Mouse (Mus musculus): ENCODE measurements around the gene Msh3. TPM values are rescaled to one million over a fixed set of nuclear protein-coding genes. Genes with fewer than 3 reads are reported as not detected.
A peak's percentile ranks its signal among the peaks of the same experiment; 100 is the strongest.
"Not testable (repeated sequence)": the region's sequence is repeated elsewhere in the genome, so short reads cannot be mapped to it uniquely, and the experiment has no call there.

The Msh3 gene
- polyA plus RNA-seq, 1 experiment from 2014 or later, result 24.8 TPM

DNA sequence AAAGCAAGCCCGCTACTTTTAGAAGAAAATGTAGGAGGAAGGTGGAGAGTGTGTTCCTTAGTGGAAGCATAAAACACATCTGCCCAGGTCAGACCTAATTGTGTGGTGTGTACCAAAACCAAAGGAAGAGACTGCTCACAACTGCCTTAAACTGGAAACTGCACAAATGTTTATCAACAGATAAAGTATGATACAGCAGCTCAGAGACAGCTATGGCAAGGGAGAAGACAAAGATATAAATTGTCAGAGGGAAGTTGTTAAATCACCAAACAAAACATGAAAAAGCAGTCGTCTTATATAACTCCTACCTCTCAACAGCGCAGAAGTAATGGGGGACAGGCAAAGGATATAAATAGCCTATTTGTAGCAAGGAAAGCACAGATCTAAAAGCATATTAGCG lies 117.8 kb downstream of the Msh3 start:
- H3K9me3 ChIP-seq, result no peaks in the 10 kb centered on the region
- 81% methylated on average over 4 of the region's 4 CpGs for WGBS
- H3K36me3 ChIP-seq, result no peaks in the 10 kb centered on the region; the same call in 1 of the 2 replicates
- ATAC-seq, result no peak
- no peak overlapping the region for H3K27ac ChIP-seq
- H3K4me3 ChIP-seq (replicated peaks), result no peak overlapping the region
- no peaks in the 10 kb centered on the region for H3K4me1 ChIP-seq (replicated peaks)
- no peak overlapping the region for H3K9ac ChIP-seq
- H3K27me3 ChIP-seq (replicated peaks), result no peaks in the 10 kb centered on the region
- H3K4me2 ChIP-seq (replicated peaks), result no peak overlapping the region

DNA sequence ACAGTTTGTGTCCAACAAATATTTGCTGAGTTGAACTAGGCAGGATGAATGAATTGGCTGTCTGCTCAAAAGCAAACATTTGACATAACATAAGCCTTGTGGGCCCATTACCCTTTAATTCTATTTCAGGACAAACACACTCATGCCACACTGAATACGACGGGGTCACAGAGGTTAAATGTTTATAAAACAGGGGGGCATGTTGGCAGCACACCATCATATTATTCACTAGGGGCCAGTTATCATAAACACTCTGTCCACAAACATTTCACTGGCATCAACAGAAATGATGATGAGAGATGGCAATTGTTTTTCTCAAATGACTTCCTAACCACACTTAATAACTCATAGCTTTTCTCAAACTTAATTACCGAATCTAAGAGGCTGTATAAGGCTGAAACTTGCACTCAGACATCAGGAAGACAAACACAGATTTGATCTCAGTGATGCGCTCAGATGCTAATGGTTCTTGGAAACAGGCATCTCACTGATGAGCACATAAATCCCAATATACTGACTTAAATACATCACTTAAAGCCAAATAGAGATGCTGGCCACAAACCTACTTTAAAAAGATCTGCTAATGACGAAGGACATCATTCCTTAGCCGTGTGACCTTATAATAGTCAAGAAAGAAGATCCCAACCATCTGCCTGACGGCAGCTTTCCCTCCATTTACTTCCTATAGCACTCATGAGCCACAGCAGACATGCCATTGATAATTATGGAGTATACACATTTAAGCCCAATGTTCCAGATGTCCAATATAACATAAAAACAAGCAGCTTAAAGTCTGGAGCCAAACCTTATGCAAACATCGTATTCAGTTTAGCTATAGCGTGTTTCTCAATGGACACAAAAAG lies 122.5 kb downstream of the Msh3 start:
- no peaks in the 10 kb centered on the region; the same call in 1 of the 2 replicates for H3K36me3 ChIP-seq
- no peaks in the 10 kb centered on the region for H3K27me3 ChIP-seq (replicated peaks)
- no peak overlapping the region for H3K4me2 ChIP-seq (replicated peaks)
- H3K4me1 ChIP-seq (replicated peaks), result no peaks in the 10 kb centered on the region
- no peak overlapping the region for H3K4me3 ChIP-seq (replicated peaks)
- WGBS, result 54% methylated on average over 9 of the region's 9 CpGs
- H3K9ac ChIP-seq, result no peak overlapping the region
- no peak overlapping the region for H3K27ac ChIP-seq
- no peaks in the 10 kb centered on the region for H3K9me3 ChIP-seq
- ATAC-seq, result 0 out of 2 replicates have a peak, but pooled peaks have one; percentile 20

DNA sequence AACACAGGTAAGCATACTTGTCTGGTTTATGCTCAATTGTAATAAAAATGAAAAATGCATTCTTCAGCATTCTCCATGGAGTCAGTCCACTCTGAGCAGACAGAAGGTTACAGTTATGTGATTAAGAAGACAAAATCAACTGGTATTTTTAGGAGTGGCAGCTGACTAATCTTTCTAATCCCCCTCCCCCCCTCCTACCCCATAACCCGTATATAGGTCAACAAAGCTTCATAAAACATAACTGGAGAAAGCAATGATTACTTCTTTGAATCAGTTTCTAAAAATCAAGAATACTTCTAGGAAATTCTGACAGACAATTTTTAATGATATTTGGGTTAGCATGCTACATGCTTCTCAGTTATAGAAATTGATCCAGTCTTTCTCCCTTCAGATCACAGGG lies 126.8 kb downstream of the Msh3 start:
- no peaks in the 10 kb centered on the region for H3K9me3 ChIP-seq
- no peak overlapping the region for H3K27ac ChIP-seq
- H3K4me1 ChIP-seq (replicated peaks), result no peaks in the 10 kb centered on the region
- H3K27me3 ChIP-seq (replicated peaks), result no peaks in the 10 kb centered on the region
- no peak overlapping the region for H3K4me2 ChIP-seq (replicated peaks)
- ATAC-seq, result no peak
- no peaks in the 10 kb centered on the region for H3K36me3 ChIP-seq
- H3K9ac ChIP-seq, result no peak overlapping the region
- WGBS, result 60% methylated on average over 1 of the region's 1 CpGs
- no peak overlapping the region for H3K4me3 ChIP-seq (replicated peaks)

DNA sequence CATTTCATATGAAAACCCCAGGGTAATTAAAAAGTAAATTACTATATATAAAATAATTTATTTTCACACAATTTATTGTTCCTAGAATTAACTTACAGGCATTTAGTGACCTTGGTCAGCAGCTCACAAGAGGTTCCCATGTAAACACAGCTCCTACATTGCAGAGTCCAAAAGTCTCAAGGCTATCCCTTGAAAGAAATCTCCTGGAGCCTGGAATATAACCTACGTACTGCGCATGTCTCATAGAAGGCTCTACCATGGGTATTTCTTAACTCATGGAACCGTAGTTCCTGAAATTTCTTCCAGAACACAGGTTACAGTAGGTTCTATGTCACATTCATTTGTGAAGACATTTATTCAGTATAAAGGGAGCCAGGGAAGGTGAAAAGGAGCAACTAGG lies 131.2 kb downstream of the Msh3 start:
- Histone ChIP-seq H3K27me3 (replicated peaks) (no peaks in the 10 kb centered on the region), H3K9ac (no peak overlapping the region), H3K4me2 (replicated peaks) (no peak overlapping the region), H3K4me3 (replicated peaks) (no peak overlapping the region), H3K27ac (0 out of 2 replicates have a peak overlapping the region, but pooled peaks have one; percentile 27), H3K4me1 (replicated peaks) (no peaks in the 10 kb centered on the region), H3K36me3 (no peaks in the 10 kb centered on the region; the same call in 1 of the 2 replicates), H3K9me3 (no peaks in the 10 kb centered on the region)
- ATAC-seq, result 0 out of 2 replicates have a peak, but pooled peaks have one; percentile 32
- whole genome bisulfite sequencing, result 86% methylated on average over 3 of the region's 3 CpGs

DNA sequence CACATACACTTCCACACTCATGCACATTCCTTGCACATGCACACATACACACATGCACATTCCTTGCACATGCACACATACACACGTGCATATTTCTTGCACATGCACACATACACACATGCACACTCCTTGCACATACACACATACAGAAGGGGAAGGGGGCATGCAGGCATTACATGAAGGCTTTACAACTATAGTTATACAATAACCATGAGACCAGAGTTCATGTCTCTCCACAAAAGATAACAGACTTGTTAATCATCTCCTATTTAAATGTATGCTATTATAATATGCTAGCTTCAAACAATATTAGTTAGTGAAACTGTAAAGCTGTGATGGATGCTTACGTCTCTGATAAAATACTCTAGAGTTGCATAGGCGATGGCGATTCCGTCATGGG lies 132.0 kb downstream of the Msh3 start:
- Histone ChIP-seq H3K4me3 (replicated peaks) (no peak overlapping the region), H3K36me3 (no peaks in the 10 kb centered on the region; the same call in 1 of the 2 replicates), H3K27ac (peak overlapping the region; percentile 33; the same call in 1 of the 2 replicates), H3K9ac (no peak overlapping the region), H3K4me1 (replicated peaks) (no peaks in the 10 kb centered on the region), H3K9me3 (no peaks in the 10 kb centered on the region), H3K4me2 (replicated peaks) (no peak overlapping the region), H3K27me3 (replicated peaks) (no peaks in the 10 kb centered on the region)
- 86% methylated on average over 5 of the region's 5 CpGs for WGBS
- ATAC-seq, result peak; percentile 75

DNA sequence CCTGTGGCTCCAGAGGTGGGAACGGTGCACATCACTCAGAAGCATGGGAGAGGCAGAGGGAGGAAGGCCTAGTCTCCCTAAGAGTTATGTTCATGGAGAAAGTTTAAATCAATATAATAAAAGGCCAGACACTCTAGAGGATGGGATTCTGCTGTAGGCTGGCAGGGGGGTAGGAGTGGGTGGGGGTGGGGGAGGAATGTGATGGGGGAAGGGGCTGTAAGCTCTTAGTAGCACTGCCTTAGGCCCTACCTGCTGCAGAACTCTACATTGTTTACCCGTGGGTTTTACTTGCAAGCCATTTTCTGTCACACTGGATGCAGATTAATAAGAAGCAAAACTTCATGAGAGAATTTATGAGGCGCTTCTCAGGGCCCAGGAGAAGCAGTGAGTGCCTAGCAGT lies 135.0 kb downstream of the Msh3 start:
- no peak overlapping the region for H3K4me2 ChIP-seq (replicated peaks)
- ATAC-seq, result no peak
- H3K9me3 ChIP-seq, result no peaks in the 10 kb centered on the region
- H3K36me3 ChIP-seq, result no peaks in the 10 kb centered on the region; the same call in 1 of the 2 replicates
- no peak overlapping the region for H3K4me3 ChIP-seq (replicated peaks)
- WGBS, result 56% methylated on average over 3 of the region's 3 CpGs
- H3K4me1 ChIP-seq (replicated peaks), result no peaks in the 10 kb centered on the region
- no peak overlapping the region for H3K9ac ChIP-seq
- no peaks in the 10 kb centered on the region for H3K27me3 ChIP-seq (replicated peaks)
- no peak overlapping the region for H3K27ac ChIP-seq

DNA sequence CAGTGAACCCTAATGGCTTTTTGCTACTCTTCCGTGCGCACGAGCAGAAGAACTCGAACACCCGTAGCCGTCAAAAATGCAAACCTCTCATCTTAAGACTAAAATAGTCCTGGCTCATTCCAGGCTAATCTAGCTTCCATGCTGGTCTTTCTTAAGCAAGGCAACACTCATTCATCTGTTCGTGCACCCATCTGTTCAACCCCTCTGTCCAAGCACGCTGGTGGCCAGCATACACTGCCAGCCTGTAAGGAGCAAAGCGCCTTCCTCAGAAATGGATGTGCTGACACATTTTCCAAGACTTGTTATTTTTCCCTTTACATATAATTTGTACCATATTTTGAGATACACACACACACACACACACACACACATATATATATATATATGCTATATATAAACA lies 137.6 kb downstream of the Msh3 start:
- no peak overlapping the region for H3K4me3 ChIP-seq (replicated peaks)
- no peaks in the 10 kb centered on the region; the same call in 1 of the 2 replicates for H3K36me3 ChIP-seq
- 96% methylated on average over 9 of the region's 9 CpGs for WGBS
- H3K27ac ChIP-seq, result no peak overlapping the region
- H3K4me1 ChIP-seq (replicated peaks), result no peaks in the 10 kb centered on the region
- no peak overlapping the region for H3K4me2 ChIP-seq (replicated peaks)
- ATAC-seq, result no peak
- no peak overlapping the region for H3K9ac ChIP-seq
- no peaks in the 10 kb centered on the region for H3K9me3 ChIP-seq
- no peaks in the 10 kb centered on the region for H3K27me3 ChIP-seq (replicated peaks)

DNA sequence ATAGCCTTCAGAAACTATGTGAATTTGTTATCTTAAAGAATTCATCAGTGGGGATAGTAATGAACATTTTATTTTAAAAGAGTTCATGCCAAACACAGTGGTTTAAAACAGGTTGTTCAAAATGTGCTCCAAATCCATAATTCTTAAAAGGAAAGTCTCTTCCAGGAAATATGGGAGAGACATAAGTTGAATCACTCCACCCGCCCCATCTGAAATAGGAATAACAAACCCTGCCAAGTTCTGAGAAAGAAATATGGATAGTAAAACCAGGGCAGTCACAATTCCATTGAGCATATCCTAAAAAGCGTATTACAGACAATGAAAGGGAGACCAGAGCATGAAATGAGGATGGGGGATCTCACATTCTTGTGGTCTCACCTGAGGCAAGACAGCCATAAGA lies 157.9 kb downstream of the Msh3 start:
- no peak overlapping the region for H3K9ac ChIP-seq
- no peak overlapping the region for H3K4me3 ChIP-seq (replicated peaks)
- H3K4me1 ChIP-seq (replicated peaks), result no peaks in the 10 kb centered on the region
- H3K36me3 ChIP-seq, result no peaks in the 10 kb centered on the region
- no peak for ATAC-seq
- H3K4me2 ChIP-seq (replicated peaks), result no peak overlapping the region
- H3K27ac ChIP-seq, result no peak overlapping the region
- 72% methylated on average over 2 of the region's 2 CpGs for WGBS
- H3K27me3 ChIP-seq (replicated peaks), result no peaks in the 10 kb centered on the region
- H3K9me3 ChIP-seq, result no peaks in the 10 kb centered on the region

DNA sequence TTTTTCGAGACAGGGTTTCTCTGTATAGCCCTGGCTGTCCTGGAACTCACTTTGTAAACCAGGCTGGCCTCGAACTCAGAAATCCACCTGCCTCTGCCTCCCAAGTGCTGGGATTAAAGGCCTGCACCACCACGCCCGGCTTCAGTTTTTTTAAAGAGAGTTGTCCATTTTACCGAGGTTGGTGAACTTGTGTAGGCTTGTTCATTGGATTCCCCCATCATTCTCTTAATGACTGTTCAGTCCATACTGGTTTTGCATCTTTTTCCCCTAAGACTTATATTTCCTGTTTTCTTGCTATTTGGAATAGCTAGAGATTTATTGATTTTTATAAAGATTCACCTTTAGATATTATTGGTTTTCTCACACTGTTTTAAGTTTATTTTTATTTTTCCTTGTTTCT lies 161.0 kb downstream of the Msh3 start:
- H3K4me2 ChIP-seq (replicated peaks); H3K4me3 ChIP-seq (replicated peaks); H3K27ac ChIP-seq; H3K9me3 ChIP-seq; ATAC-seq; H3K36me3 ChIP-seq; H3K27me3 ChIP-seq (replicated peaks); H3K4me1 ChIP-seq (replicated peaks); H3K9ac ChIP-seq: not testable (repeated sequence)
- 88% methylated on average over 5 of the region's 5 CpGs for WGBS

DNA sequence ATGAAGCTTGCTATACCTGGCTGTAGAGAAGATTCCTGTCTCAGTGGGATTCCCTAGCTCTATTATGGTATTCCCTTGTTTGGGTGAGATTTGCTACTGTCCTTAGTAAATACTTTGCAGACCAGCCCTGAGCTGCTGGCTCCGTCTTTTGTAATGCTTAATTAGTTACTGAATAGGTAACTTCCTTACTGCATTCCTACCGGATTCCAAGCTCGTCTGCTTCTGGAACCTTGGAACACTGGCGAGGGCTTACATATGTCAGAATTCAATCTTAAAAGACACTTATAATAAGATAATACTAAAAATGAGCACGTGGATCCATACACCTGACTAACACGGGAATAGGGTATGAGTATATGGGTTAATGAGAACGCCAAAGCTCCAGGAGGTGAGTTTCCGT lies 182.1 kb downstream of the Msh3 start:
- not testable (repeated sequence) for H3K4me3 ChIP-seq (replicated peaks); H3K27ac ChIP-seq; H3K4me2 ChIP-seq (replicated peaks); H3K9ac ChIP-seq; H3K9me3 ChIP-seq; H3K36me3 ChIP-seq; H3K4me1 ChIP-seq (replicated peaks); H3K27me3 ChIP-seq (replicated peaks); ATAC-seq
- WGBS, result 83% methylated on average over 8 of the region's 8 CpGs

Other genes starting within 250 kb of the Msh3 start
- 2.9 and 3.7 TPM in 2 replicates for gene Rasgrf2, start 223.3 kb downstream of the Msh3 start, polyA plus RNA-seq (2015; fragmentation: Nextera tagmentation; extraction: Ambion mirVana)
- gene Gm20379, start 49.0 kb downstream of the Msh3 start, polyA plus RNA-seq (2015; fragmentation: Nextera tagmentation; extraction: Ambion mirVana), result 0.54 and 0.73 TPM in 2 replicates
- 18.6 and 20.0 TPM in 2 replicates for gene Dhfr, start 277 bp downstream of the Msh3 start, polyA plus RNA-seq (2015; fragmentation: Nextera tagmentation; extraction: Ambion mirVana)
- 0.10 and 0.11 TPM in 2 replicates for gene Ankrd34b, start 70.9 kb upstream of the Msh3 start, polyA plus RNA-seq (2015; fragmentation: Nextera tagmentation; extraction: Ambion mirVana)
- gene Fam151b, start 129.0 kb upstream of the Msh3 start, polyA plus RNA-seq (2015; fragmentation: Nextera tagmentation; extraction: Ambion mirVana), result 0.14 TPM in 1 of 2 replicates, not detected in the other
- gene Zfyve16, start 175.9 kb upstream of the Msh3 start, polyA plus RNA-seq (2015; fragmentation: Nextera tagmentation; extraction: Ambion mirVana), result 6.6 and 8.8 TPM in 2 replicates
- gene Spz1, start 221.2 kb upstream of the Msh3 start, polyA plus RNA-seq (2015; fragmentation: Nextera tagmentation; extraction: Ambion mirVana), result not detected in 2 replicates